ENCODE assay signal across 13 mouse cellular contexts in the genomic region with DNA sequence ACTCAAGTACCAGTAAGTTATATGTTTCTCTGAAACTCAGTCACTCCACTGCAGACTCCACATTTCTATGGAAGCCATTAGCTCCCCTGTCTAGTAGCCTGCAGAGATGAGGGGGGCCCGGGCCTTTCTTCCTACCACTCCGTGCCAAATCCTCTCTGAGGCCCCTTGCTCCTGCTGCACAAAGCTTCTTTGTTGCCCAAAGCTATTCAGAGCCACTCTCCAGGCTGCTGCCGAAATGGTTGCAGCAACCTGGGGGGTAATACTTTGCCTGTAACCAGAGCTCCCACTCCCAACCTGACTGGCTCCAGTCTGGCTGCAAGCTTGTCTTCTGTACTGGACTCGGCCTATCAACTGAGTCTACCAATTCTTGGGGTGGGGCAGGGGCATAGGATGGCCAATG. TPM values are rescaled to one million over a fixed set of nuclear protein-coding genes. Genes with fewer than 3 reads are reported as not detected.
A peak's percentile ranks its signal among the peaks of the same experiment; 100 is the strongest.
DNase-seq lines count a peak whose midpoint lies in the region; ATAC-seq and TF ChIP-seq lines count a peak whose summit lies in the region.
"Had no signal": no experiment of that assay in that cellular context is flagged by ENCODE, and none has a peak within 500 bp of the region (broad histone marks: within the 10 kb centered on the region; RNA-seq: fewer than 3 reads in every experiment).

No protein-coding gene starts in this region.

- peaks cover 3% of the 10 kb centered on the region for H3K27me3 ChIP-seq in neural tube, embryonic 11.5 days (ENCODE audit: control insufficient read depth, insufficient read depth, low read length)
- no peaks in the 10 kb centered on the region for H3K27me3 ChIP-seq in forebrain, postnatal 0 days (ENCODE audit: insufficient read depth, low read length)
- H3K27me3 ChIP-seq in limb, embryonic 15.5 days, result peaks cover 35% of the 10 kb centered on the region

- WGBS in neural tube, embryonic 11.5 days, result 27% methylated on average over 4 of the region's 4 CpGs
- 33% methylated on average over 4 of the region's 4 CpGs for WGBS in forebrain, postnatal 0 days
- WGBS in limb, embryonic 15.5 days, result 54% methylated on average over 4 of the region's 4 CpGs

- peak; percentile 50; the same call in 1 of the 2 replicates for ATAC-seq in neural tube, embryonic 11.5 days (ENCODE audit: insufficient read depth, low FRiP score, low TSS enrichment)
- peak; percentile 63 for ATAC-seq in forebrain, postnatal 0 days
- no peak for ATAC-seq in limb, embryonic 15.5 days (ENCODE audit: insufficient number of reproducible peaks, low FRiP score, low TSS enrichment, low read depth)
- ATAC-seq: CD4-positive, CD25-positive, alpha-beta regulatory T cell, adult 4 months had no signal

- no peak for TF ChIP-seq CTCF in forebrain, postnatal 0 days (IDR thresholded peaks at IDR 0.05; ENCODE audit: low read depth)

- H3K4me1 ChIP-seq in neural tube, embryonic 11.5 days (ENCODE audit: control insufficient read depth, insufficient read depth, low read length), result no peaks in the 10 kb centered on the region
- no peaks in the 10 kb centered on the region for H3K4me1 ChIP-seq in forebrain, postnatal 0 days (ENCODE audit: insufficient read depth)
- no peaks in the 10 kb centered on the region for H3K4me1 ChIP-seq in limb, embryonic 15.5 days

- H3K9me3 ChIP-seq in neural tube, embryonic 11.5 days (ENCODE audit: control insufficient read depth, low read length), result no peaks in the 10 kb centered on the region
- H3K9me3 ChIP-seq in forebrain, postnatal 0 days (ENCODE audit: low read length), result no peaks in the 10 kb centered on the region
- no peaks in the 10 kb centered on the region for H3K9me3 ChIP-seq in limb, embryonic 15.5 days

- no peak overlapping the region for H3K9ac ChIP-seq in neural tube, embryonic 11.5 days (ENCODE audit: low read length)
- H3K9ac ChIP-seq in forebrain, postnatal 0 days, result no peak overlapping the region
- no peak overlapping the region for H3K9ac ChIP-seq in limb, embryonic 15.5 days

- no peak overlapping the region for H3K27ac ChIP-seq in neural tube, embryonic 11.5 days (ENCODE audit: low read depth, low read length)
- no peak overlapping the region for H3K27ac ChIP-seq in forebrain, postnatal 0 days (ENCODE audit: low read depth, low read length)
- H3K27ac ChIP-seq in limb, embryonic 15.5 days, result peak overlapping the region; percentile 33; the same call in 1 of the 2 replicates

- no peak overlapping the region for H3K4me2 ChIP-seq in neural tube, embryonic 11.5 days (ENCODE audit: low read depth)
- no peak overlapping the region for H3K4me2 ChIP-seq in forebrain, postnatal 0 days (ENCODE audit: low read depth)
- no peak overlapping the region for H3K4me2 ChIP-seq in limb, embryonic 15.5 days

- no peak overlapping the region for H3K4me3 ChIP-seq in neural tube, embryonic 11.5 days (ENCODE audit: low read depth, low read length)
- H3K4me3 ChIP-seq in forebrain, postnatal 0 days (ENCODE audit: low read depth, low read length), result no peak overlapping the region
- H3K4me3 ChIP-seq in limb, embryonic 15.5 days, result no peak overlapping the region
- H3K4me3 ChIP-seq: erythroblast, embryonic 14.5 days had no signal

- peak; percentile 24 for DNase-seq in neural tube, embryonic 11.5 days (ENCODE audit: low spot score)
- no peak for DNase-seq in neural tube, embryonic 10.5 days (ENCODE audit: extremely low spot score, low spot score)
- no peak for DNase-seq in forebrain, postnatal 0 days
- DNase-seq in spleen, adult 12 weeks (ENCODE audit: low spot score), result no peak
- no peak for DNase-seq in cerebellum, adult 11-12 months
- no peak for DNase-seq in left cerebral cortex, postnatal 25 days (ENCODE audit: low spot score in 2 of 2)
- DNase-seq: adrenal gland, adult 2 months; cerebellum, adult 18-20 months; kidney, adult 9 months; thymus, adult 18-20 months had no signal

- H3K36me3 ChIP-seq in neural tube, embryonic 11.5 days (ENCODE audit: control insufficient read depth, insufficient read depth, low read length), result no peaks in the 10 kb centered on the region
- no peaks in the 10 kb centered on the region for H3K36me3 ChIP-seq in forebrain, postnatal 0 days (ENCODE audit: insufficient read depth)
- no peaks in the 10 kb centered on the region for H3K36me3 ChIP-seq in limb, embryonic 15.5 days

- intact Hi-C loops in left cerebral cortex, postnatal 25 days (cut with DNase I), result no loop called here

RNA-seq across cellular contexts. Expression of a gene that starts 17.2 kb away (rescaled TPM):
- 11.6 and 11.7 TPM in 2 replicates for polyA plus RNA-seq in neural tube, embryonic 11.5 days (2014; fragmentation: Nextera tagmentation; extraction: Ambion mirVana)
- 6.3 and 6.7 TPM in 2 replicates for total RNA-seq in forebrain, postnatal 0 days (2014; rRNA removed)
- 2.9 TPM in 2 replicates for polyA plus RNA-seq in forebrain, postnatal 0 days (2015; fragmentation: Nextera tagmentation; extraction: Ambion mirVana)
- 8.5 and 11.9 TPM in 2 replicates for polyA plus RNA-seq in limb, embryonic 15.5 days (2015; fragmentation: Nextera tagmentation; extraction: Ambion mirVana)
- total RNA-seq in left cerebral cortex, postnatal 25 days (2021), result 10 to 100 TPM; 45.7 to 50.6 TPM
